Mouse (Mus musculus): ENCODE measurements around the gene Pkp2.

- TF ChIP-seq POLR2A (IDR thresholded peaks at IDR 0.05; ENCODE audit: borderline replicate concordance, low read depth, low read length) (no peak), CTCF (IDR thresholded peaks at IDR 0.05; ENCODE audit: low read depth, low read length) (no peak)
Measured at GRCm38 (mm10) chr16:16225828-16226227, 12.7 kb downstream of the Pkp2 start.

Data from bone marrow macrophage, adult 2 months (primary cell).